Mouse (Mus musculus) activated CD4-positive, CD25-positive, alpha-beta regulatory T cell, adult 9 weeks (primary cell): Measurements from ENCODE around the gene Olfr1306. TPM values are rescaled to one million over a fixed set of nuclear protein-coding genes. Genes with fewer than 3 reads are reported as not detected.

ENCODE experiments used
- polyA plus RNA-seq: library from polyadenylated mRNA; unstranded; fragments of 100-300 nt; shearing (Covaris generic); gene quantifications from one replicate; pipeline ENCODE4 v1.2.1, GENCODE M21; 2017

Olfr1306 gene
- polyA plus RNA-seq = not detected

DNA sequence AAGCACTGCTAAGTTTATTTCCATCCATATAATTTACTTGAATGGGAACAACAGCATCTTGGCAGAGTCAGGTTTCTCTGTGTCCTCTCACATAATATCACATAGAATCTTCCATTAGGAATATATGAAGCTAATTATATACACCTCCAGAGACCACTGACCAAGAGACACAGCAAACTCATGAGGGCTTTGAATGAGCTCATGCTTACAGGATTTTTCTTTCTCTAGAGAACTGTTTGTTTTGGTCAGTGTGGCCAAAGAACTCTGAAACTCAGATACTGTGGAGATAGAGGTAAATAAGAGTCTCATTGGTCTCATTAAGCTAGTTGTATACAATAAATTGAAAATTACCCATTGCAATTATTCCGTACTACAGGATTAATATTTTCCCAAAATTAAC, at the start of gene Olfr1306:
Olfr1306 (minus strand) TSS at position 101 of the 400 bp plus-strand sequence.

DNA sequence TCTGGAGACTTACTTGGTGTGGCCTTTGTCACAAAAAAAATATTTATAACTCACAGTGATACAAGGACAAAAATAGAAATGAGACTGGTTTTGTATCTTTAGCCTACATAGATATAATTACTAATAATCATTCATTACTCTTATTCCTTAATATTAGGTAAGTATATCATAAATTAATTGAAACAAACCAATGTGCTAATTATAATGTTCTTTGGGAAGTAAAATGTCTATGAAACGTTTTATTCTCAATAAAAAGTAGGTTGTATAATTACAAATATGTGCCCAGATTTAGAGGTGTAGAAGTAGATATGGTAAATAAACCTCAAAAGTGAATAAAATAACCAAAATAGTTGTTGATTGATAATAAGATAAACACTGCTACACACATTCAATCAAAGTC, 48.8 kb upstream of the Olfr1306 start, which contains the start of gene Olfr1308:
Olfr1308 (minus strand) TSS at position 101 of the 400 bp plus-strand sequence.

DNA sequence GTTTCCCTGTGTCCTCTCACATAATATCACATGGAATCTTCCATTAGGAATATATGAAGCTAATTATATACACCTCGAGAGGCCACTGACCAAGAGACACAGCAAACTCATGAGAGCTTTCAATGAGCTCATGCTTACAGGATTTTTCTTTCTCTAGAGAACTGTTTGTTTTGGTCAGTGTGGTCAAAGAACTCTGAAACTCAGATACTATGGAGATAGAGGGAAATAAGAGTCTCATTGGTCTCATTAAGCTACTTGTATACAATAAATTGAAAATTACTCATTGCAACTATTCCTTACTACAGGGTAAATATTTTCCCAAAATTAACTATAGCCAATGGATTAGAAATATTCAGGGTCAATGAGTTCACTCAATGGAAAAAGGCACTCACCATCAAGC, 33.3 kb upstream of the Olfr1306 start, which contains the start of gene Olfr1307:
Olfr1307 (minus strand) TSS at position 101 of the 400 bp plus-strand sequence.

DNA sequence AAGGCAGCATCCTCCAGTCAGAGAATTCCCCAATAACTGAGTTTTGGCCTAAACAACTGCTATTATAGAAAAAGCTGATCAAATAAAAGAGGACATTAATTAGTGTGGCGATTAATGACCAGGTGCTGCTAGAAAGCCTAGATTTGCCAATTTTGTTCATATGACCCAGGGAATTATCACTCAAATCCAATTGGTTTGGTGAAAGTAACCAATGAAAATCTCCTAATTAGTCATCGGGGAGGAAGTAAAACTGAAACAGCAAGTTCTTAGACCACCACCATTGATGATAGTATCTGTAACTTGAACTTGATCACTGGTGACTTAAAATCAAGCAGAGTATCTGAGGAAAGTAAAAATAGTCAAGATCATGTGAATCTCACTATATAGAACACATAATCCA, 39.0 kb downstream of the Olfr1306 start, which contains the start of gene Olfr1305:
Olfr1305 (minus strand) TSS at position 101 of the 400 bp plus-strand sequence.

Other genes starting within 250 kb of the Olfr1306 start
- not detected for gene Olfr1301, start 165.3 kb downstream of the Olfr1306 start, polyA plus RNA-seq
- gene Olfr1302, start 138.8 kb downstream of the Olfr1306 start, polyA plus RNA-seq = not detected
- gene Olfr1303, start 95.9 kb downstream of the Olfr1306 start, polyA plus RNA-seq = not detected
- not detected for gene Olfr1305, start 39.1 kb downstream of the Olfr1306 start, polyA plus RNA-seq
- gene Olfr1307, start 33.2 kb upstream of the Olfr1306 start, polyA plus RNA-seq = 0.07 TPM
- gene Olfr1308, start 48.7 kb upstream of the Olfr1306 start, polyA plus RNA-seq = not detected
- gene Olfr1309, start 74.0 kb upstream of the Olfr1306 start, polyA plus RNA-seq = not detected
- gene Olfr1310, start 96.4 kb upstream of the Olfr1306 start, polyA plus RNA-seq = not detected
- not detected for gene Olfr1311, start 108.1 kb upstream of the Olfr1306 start, polyA plus RNA-seq
- gene Olfr1312, start 134.0 kb upstream of the Olfr1306 start, polyA plus RNA-seq = not detected
- not detected for gene Olfr1313, start 161.6 kb upstream of the Olfr1306 start, polyA plus RNA-seq
- not detected for gene Olfr1314, start 180.5 kb upstream of the Olfr1306 start, polyA plus RNA-seq
- not detected for gene Olfr1315-ps1, start 199.2 kb upstream of the Olfr1306 start, polyA plus RNA-seq
- not detected for gene Olfr1316, start 218.7 kb upstream of the Olfr1306 start, polyA plus RNA-seq
- gene Olfr1317, start 224.1 kb upstream of the Olfr1306 start, polyA plus RNA-seq = not detected
- gene Olfr1318, start 237.9 kb upstream of the Olfr1306 start, polyA plus RNA-seq = not detected